Mouse (Mus musculus) gonadal fat pad, adult 2 months (tissue): ENCODE measurements around the gene Stag1. TPM values are rescaled to one million over a fixed set of nuclear protein-coding genes. Genes with fewer than 3 reads are reported as not detected.

Source experiments
- DNase-seq: peaks from one replicate; pipeline ENCODE4 v3.0.0-alpha.2; 2012; ENCODE audit warnings: low read depth
- polyA plus RNA-seq: library from polyadenylated mRNA; depleted of rRNA; stranded (reverse); fragments of >200 nt; gene quantifications from 2 replicates; pipeline ENCODE4 v1.2.3, GENCODE M21; 2012

Gene Stag1
- polyA plus RNA-seq, 1 experiment: 6.7 TPM

GRCm38 (mm10) chr9:100605522-100605921 is 7.9 kb downstream of the Stag1 start:
- no peak for DNase-seq

DNA sequence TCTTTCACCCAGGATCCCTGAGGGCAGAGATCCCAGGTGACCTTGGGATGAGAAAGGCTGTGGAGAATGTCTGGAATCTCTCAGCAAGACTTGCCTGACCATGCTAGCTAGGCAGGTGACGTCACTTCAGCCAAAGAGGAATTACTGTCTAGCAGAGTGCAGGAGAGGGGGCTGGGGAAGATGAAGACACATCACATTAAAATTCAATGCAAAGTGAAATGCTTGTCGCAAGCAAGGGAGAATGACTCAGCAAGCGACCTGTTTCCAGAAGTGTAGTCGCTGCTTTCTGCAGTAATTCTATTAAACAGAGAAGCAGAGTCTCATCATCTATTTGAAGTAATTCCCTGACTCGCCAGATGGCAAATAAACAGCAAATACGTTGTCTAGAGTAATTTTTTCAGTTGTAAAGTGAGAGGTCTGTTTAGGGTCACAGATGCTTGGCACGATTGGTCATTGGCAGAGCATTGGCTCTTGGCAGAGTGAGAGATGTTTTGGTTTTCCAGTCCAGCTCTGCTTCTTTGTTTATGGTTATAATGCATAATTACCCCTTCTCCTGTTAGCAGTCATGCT is 8.5 kb downstream of the Stag1 start:
- DNase-seq: no peak

DNA sequence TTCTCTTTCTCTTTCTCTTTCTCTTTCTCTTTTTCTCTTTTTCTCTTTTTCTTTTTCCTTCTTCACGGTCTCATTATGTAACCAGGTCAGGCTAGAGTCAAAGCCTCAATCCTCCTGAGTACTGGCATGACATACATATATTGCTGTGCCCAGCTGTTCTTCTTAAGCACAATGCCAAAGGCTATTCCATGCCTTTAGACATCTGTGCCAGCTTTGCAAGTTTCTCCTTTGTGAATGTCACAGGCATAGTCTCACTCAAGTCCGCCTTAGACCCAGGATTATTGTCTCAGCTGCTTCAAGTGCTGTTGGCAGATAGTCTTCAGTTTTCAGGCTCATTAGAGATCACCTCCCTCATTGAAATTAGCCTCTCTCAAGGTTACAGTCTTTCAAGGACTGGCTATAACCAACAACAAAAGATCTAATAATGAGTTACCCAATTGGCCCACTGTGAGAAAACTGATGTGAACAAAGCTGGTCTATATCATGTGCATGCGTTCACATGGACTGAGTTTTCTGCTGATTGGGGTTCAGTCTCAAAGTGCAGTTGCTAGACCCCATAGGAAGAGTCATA is 16.0 kb downstream of the Stag1 start:
- DNase-seq: no peak

GRCm38 (mm10) chr9:100616947-100617346 is 19.3 kb downstream of the Stag1 start:
- DNase-seq: no peak

GRCm38 (mm10) chr9:100626258-100626657 is 28.7 kb downstream of the Stag1 start:
- no peak for DNase-seq

GRCm38 (mm10) chr9:100640754-100641153 is 43.2 kb downstream of the Stag1 start:
- DNase-seq: no peak

DNA sequence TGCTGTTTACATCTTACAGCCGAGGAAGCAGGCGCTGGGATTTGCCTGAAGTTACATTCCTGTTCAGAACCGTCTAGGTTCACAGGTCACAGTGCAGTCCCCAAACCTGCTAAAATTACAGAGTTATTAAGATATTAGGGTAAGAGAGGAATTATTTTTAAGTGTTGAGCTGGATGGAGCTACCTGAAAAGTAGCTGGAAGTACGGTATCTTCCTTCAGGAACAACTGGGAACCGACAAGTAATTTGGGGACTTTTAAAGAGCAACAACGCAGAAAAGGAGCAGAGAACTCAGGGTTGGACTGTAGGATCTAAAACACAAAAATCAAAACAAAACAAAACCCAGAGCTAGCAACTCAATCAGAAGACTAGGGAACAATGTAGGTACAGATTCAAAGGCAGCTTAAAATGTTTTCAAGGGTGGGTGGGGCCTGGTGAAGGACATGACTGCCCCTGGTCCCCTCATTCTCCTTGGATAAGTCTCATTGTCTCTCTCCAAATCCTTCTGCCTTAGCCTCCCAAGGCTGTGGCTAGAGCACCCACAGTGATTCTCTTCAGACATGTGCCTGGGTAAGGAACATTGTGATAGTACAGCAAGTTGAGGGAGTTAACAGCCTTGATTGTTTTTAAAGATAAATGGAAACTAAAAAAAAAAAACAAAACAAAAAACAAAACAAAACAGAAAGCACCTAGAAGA is 43.9 kb downstream of the Stag1 start:
- DNase-seq: no peak

DNA sequence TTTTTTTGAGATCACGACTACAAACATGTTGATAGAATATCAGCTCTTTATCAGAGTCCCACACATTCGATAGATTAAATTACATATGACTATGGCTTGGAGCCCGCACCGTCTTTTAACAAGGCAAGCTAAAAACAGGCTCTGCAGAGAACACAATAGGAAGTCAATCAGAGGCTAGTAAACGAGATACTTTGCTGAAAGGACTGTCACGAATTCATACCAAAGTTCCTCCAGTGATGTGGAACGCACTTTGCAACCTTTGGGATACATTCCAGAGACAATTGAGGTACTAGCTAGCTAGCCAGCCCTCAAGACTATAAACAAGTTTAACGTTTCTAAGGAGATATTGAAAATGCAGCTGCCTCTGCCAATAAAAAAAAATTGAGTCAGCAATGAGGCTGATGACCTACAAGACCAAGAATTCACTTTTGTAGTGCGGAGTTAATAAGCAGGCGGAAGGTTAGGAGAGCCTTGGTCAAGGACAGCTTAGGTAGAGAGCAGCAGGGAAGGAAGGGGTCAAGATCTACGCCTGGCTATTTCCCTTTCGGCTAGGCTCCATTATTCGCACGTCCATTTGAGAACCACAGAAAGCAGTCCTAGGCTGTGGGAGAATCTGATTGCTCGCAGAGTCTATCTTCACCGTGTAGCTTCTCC is 44.7 kb downstream of the Stag1 start:
- DNase-seq: no peak

- peak; percentile 64 for DNase-seq
These were observed 45.5 kb downstream of the Stag1 start for GRCm38 (mm10) chr9:100642840-100643697.

- no peak for DNase-seq
These were observed 46.6 kb downstream of the Stag1 start for GRCm38 (mm10) chr9:100644071-100644771.

DNA sequence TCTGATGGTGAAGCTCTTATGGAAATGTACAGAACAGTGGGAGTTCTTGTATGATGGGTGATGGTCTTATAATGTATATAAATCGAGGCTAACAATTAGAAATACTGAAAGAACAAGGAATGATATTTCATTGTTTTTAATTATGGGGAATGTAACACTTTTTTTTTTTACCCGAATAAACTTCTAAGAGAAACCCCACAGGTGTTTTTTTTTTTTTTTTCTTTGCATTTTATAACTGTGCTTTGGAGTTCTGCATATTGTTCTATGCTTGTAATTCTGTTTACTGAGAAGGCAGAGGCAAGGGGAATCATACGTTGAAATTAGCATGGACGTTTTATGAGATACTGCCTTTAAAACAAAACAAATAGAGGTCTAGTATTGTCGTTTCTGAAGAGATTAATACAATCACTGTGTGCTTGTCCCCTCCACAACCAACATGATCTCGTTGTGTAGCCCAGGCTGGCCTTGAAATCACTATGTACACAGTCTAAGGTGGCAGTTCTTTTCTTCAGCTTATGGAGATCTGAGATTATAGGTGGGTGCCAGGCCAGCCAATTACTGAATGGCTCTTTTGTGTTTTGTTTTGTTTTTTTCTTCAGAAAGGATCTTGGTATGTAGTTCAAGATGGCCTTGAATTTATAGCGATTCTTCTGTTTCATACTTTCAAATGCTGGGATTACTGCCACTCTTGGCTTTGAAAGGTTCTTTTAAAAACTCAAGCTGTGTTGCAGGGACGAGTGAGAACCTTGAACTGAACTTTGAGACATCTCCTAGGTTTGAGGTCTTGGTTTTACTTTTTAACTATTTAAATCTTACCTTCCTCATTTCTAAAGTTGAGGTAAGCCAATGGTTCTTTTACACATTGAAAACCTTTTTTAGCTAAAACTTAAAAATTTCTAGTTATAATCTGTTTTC is 47.7 kb downstream of the Stag1 start:
- DNase-seq: no peak

DNA sequence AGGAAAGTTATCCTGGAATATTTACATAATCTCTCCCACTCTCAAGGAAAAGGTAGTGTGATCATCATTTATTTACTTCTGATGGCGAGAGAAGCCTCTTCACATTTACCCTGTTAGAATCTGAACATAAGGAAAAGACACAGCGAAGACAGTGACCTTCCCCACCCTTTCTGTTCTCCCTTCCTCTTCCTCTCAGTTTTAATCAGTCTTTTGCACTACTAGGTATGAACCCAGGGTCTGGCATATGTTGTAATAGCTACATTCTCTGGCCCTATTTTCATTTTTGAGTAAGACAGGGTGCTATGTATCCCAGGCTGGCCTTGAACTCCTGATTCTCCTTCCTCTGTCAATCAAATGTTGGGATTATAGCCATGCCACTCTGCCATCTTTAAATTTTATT is 48.7 kb downstream of the Stag1 start:
- DNase-seq: no peak

DNA sequence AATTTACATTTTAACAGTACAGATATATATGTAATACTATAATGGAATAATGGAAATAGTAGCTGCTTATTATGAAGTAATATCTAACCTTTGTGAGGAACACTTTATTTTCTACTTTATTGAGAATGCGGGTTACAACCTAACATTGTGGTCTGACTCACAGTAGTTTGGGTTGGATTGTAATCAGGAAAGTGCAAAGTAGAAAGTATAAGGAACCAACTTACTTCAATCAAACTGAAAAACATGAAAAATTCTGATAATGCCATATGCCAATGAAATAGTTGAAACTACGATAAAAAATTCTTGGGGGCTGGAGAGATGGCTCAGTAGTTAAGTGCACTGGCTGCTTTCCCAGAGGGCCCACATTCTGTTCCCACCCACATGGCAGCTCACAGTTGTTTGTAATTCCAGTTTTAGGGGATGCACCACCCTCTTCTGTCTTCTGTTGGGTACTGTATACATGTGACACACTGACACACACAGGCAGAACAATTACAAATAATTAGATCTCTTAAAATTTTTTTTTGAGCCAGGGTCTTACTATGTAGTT is 50.3 kb downstream of the Stag1 start:
- no peak for DNase-seq

- DNase-seq: peak; percentile 47
These were observed 56.5 kb downstream of the Stag1 start for GRCm38 (mm10) chr9:100654104-100654503.

DNA sequence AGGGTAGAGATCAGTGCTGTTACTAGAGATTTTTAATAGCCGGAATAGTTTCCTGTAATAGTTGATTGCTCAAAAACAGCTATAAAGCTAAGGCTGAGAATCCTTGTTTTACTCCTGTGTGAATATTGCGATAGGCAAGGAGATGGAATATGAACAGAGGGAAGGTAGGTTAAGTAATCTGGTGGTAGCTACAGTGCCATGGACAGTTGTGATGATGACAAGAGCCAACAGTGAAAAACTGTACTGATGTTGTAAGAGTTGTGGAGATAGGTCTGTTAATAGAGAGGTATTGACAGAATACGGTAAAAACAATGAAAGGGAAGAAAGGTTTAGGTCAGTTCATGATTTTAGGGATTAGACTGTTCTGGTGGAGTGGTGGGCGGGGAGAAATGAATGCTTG is 58.5 kb downstream of the Stag1 start:
- no peak for DNase-seq

GRCm38 (mm10) chr9:100660587-100660986 is 63.0 kb downstream of the Stag1 start:
- no peak for DNase-seq

GRCm38 (mm10) chr9:100663473-100664134 is 66.0 kb downstream of the Stag1 start:
- DNase-seq: no peak

GRCm38 (mm10) chr9:100670151-100670550 is 72.6 kb downstream of the Stag1 start:
- peak; percentile 59 for DNase-seq

DNA sequence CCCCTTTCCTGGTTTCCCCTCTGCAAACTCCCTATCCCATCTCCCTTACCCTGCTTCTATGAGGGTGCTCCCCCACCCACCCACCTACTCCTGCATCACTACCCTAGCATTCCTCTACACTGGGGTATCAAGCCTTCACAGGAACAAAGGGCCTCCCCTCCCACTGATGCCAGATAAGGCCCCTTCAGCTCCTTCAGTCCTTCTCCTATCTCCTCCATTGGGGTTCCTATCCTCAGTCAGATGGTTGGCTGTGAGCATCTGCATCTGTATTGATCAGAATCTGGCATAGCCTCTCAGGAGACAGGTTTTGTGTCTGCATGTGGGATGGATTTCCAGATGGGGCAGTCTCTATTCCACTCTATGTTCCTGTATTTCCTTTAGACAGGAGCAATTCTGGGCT is 81.4 kb downstream of the Stag1 start:
- DNase-seq: no peak
